Mouse (Mus musculus) forebrain, embryonic 11.5 days (tissue): Measurements from ENCODE around the gene Spaca7. TPM values are rescaled to one million over a fixed set of nuclear protein-coding genes. Genes with fewer than 3 reads are reported as not detected.

ENCODE experiments used
- ATAC-seq: fragments of 200-750 bp; cut with Nextera tagmentation; replicated peaks from 2 replicates; pipeline ENCODE4 v1.8.0; 2017; ENCODE audit warnings: moderate TSS enrichment; ENCODE audit not compliant: low FRiP score
- DNase-seq: peaks from one replicate; pipeline ENCODE4 v3.0.0-alpha.2; 2017; ENCODE audit warnings: low spot score
- H3K27ac ChIP-seq: fragments of 300-500 bp; sonication (generic); 2 replicates; pipeline ENCODE4 v1.5.1; 2014; ENCODE audit warnings: low read depth, low read length
- H3K27me3 ChIP-seq: fragments of 300-500 bp; sonication (generic); 2 replicates; pipeline ENCODE4 v1.6.1; 2014; ENCODE audit warnings: mild to moderate bottlenecking, low read length, mixed read lengths; ENCODE audit not compliant: control insufficient read depth, insufficient read depth
- H3K36me3 ChIP-seq: fragments of 300-500 bp; sonication (generic); 2 replicates; pipeline ENCODE4 v1.6.1; 2014; ENCODE audit warnings: mild to moderate bottlenecking, low read length, moderate library complexity, mixed read lengths; ENCODE audit not compliant: control insufficient read depth, insufficient read depth
- H3K4me1 ChIP-seq: fragments of 300-500 bp; sonication (generic); replicated peaks from 2 replicates; pipeline ENCODE4 v1.6.1; 2014; ENCODE audit warnings: low read length, mixed read lengths; ENCODE audit not compliant: control insufficient read depth, insufficient read depth
- H3K4me2 ChIP-seq: fragments of 300-500 bp; sonication (generic); 2 replicates; pipeline ENCODE4 v1.6.1; 2014; ENCODE audit warnings: low read depth, mild to moderate bottlenecking, low read length, moderate library complexity, mixed read lengths; ENCODE audit not compliant: severe bottlenecking
- H3K4me3 ChIP-seq: fragments of 300-500 bp; sonication (generic); 2 replicates; pipeline ENCODE4 v1.5.1; 2014; ENCODE audit warnings: low read depth, low read length
- H3K9ac ChIP-seq: fragments of 300-500 bp; sonication (generic); 2 replicates; pipeline ENCODE4 v1.6.1; 2014; ENCODE audit warnings: low read length
- H3K9me3 ChIP-seq: fragments of 300-500 bp; sonication (generic); 2 replicates; pipeline ENCODE4 v1.6.1; 2016; ENCODE audit warnings: low read length, mixed read lengths; ENCODE audit not compliant: control insufficient read depth
- WGBS: fragments of 180-500 bp; shearing (Covaris S2); extraction: QIAGEN DNeasy Blood & Tissue Kit; methylation state at CpG from one replicate; pipeline ENCODE4 v1.1.7; 2014; 5-methylcytosine and 5-hydroxymethylcytosine counted together
- polyA plus RNA-seq: library from polyadenylated mRNA; unstranded; fragments of >200 nt; fragmentation: Nextera tagmentation; extraction: Ambion mirVana; gene quantifications from 2 replicates; pipeline ENCODE4 v1.2.1, GENCODE M21; 2014

Spaca7 gene
- polyA plus RNA-seq, 1 experiment from 2014 or later: not detected

GRCm38 (mm10) chr8:12621550-12622222 is 48.9 kb downstream of the Spaca7 start:
- 95% methylated on average over 18 of the region's 18 CpGs for WGBS
- no peak for DNase-seq
- no peaks in the 10 kb centered on the region for H3K4me1 ChIP-seq
- H3K9ac ChIP-seq: no peak overlapping the region
- H3K4me2 ChIP-seq: no peak overlapping the region
- ATAC-seq: no peak
- peaks cover 3% of the 10 kb centered on the region; the same call in 1 of the 2 replicates for H3K36me3 ChIP-seq
- no peaks in the 10 kb centered on the region for H3K27me3 ChIP-seq
- no peak overlapping the region for H3K4me3 ChIP-seq
- no peaks in the 10 kb centered on the region for H3K9me3 ChIP-seq
- no peak overlapping the region for H3K27ac ChIP-seq

DNA sequence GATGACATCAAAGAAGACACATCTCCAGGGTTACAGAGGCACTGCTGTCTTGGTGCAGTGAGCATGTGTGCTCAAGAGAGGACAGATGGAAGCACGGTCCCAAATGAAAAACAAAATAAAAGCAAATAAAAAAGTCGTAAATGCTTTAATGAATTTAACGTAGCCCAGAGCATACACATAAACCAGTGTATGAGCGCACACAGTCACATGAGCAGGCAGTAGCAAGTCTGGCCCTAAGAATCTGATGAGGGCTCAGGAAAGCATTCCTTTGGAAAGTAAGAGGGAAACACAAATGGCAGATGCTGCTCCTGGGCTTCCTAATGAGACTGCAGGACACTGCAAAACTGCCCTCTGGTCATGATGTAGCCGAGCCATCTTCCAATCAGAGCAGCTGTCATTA is 53.1 kb downstream of the Spaca7 start:
- no peak overlapping the region for H3K9ac ChIP-seq
- H3K36me3 ChIP-seq: peaks cover 3% of the 10 kb centered on the region; the same call in 1 of the 2 replicates
- H3K9me3 ChIP-seq: no peaks in the 10 kb centered on the region
- DNase-seq: no peak
- H3K27ac ChIP-seq: no peak overlapping the region
- H3K4me1 ChIP-seq: no peaks in the 10 kb centered on the region
- no peak overlapping the region for H3K4me3 ChIP-seq
- no peak overlapping the region for H3K4me2 ChIP-seq
- no peak for ATAC-seq
- H3K27me3 ChIP-seq: no peaks in the 10 kb centered on the region
- 84% methylated on average over 5 of the region's 5 CpGs for WGBS

DNA sequence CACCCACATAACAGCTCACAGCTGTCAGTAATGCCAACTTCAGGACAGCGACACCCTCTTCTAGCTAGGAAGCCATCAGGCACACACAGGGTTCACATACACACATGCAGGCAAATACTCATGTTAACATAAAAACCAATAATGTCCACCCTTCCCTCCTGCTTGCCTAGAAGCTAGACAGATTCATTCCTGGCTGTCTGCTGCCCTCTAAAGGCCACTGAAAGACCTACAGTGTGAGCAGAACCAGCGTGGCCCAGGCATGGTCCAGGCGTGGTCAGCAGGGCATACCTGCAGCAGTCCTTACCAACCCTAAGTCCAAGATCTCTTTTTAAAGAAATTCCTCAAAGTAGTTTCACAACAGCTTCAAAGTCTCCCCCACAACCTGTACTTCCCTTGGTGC is 56.2 kb downstream of the Spaca7 start:
- no peak overlapping the region for H3K4me2 ChIP-seq
- H3K36me3 ChIP-seq: no peaks in the 10 kb centered on the region; the same call in 1 of the 2 replicates
- H3K4me1 ChIP-seq: no peaks in the 10 kb centered on the region
- 45% methylated on average over 3 of the region's 3 CpGs for WGBS
- H3K27me3 ChIP-seq: no peaks in the 10 kb centered on the region
- H3K9ac ChIP-seq: no peak overlapping the region
- H3K27ac ChIP-seq: no peak overlapping the region
- peak; percentile 68 for DNase-seq
- H3K4me3 ChIP-seq: no peak overlapping the region
- H3K9me3 ChIP-seq: no peaks in the 10 kb centered on the region
- ATAC-seq: no peak

GRCm38 (mm10) chr8:12635366-12635765 is 62.5 kb downstream of the Spaca7 start:
- peaks cover 8% of the 10 kb centered on the region; the same call in 1 of the 2 replicates for H3K36me3 ChIP-seq
- DNase-seq: no peak
- WGBS: 95% methylated on average over 2 of the region's 2 CpGs

DNA sequence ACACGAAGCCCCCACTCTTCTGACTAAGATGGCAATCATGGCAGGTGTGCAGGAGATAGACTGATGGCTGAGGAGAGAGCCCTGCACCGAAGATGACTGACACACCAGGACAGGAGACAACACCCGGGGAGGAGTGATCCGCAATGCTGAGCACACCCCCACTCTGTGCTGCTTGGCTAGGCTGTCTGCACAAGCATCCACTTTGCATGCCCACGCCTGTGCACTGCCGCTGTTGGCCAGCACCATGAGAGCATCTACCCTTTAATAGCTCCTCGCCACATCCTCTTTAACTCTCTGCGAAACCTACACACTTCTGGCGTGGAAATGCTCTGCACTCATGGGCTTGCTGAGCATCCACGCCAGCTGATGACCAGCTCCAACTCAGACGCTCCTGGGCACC is 65.6 kb downstream of the Spaca7 start:
- Histone ChIP-seq H3K36me3 (peaks cover 8% of the 10 kb centered on the region; the same call in 1 of the 2 replicates), H3K27me3 (no peaks in the 10 kb centered on the region), H3K27ac (no peak overlapping the region), H3K4me2 (no peak overlapping the region), H3K4me1 (no peaks in the 10 kb centered on the region), H3K9ac (no peak overlapping the region), H3K9me3 (no peaks in the 10 kb centered on the region), H3K4me3 (no peak overlapping the region)
- WGBS: 96% methylated on average over 11 of the region's 11 CpGs
- no peak for DNase-seq
- no peak for ATAC-seq

More at GRCm38 (mm10) chr8:12635366-12635765, 62.5 kb downstream of the Spaca7 start:
- no peaks in the 10 kb centered on the region for H3K27me3 ChIP-seq
- H3K9ac ChIP-seq: no peak overlapping the region
- H3K4me1 ChIP-seq: no peaks in the 10 kb centered on the region
- no peak for ATAC-seq
- H3K27ac ChIP-seq: no peak overlapping the region
- no peak overlapping the region for H3K4me3 ChIP-seq
- no peaks in the 10 kb centered on the region for H3K9me3 ChIP-seq
- H3K4me2 ChIP-seq: no peak overlapping the region

DNA sequence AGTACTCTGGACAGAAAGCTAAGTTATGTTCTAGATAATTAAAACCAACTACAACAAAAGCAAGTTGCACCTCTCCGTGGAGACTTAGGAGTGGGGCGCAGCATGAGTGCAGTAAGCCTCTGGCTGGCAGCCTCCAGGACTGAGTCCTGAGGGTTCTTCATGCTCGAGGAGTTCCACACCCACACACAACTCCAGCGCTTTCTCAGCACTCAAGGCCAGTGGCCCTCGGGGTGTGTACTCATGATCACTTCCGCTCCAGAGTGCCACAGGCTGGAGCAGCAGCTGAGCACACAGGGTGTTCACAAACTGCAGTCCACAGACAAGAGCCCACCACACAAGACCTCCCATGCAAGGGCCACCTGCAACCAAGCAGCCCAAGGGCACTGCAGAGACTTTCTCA is 68.7 kb downstream of the Spaca7 start:
- Histone ChIP-seq H3K36me3 (peaks cover 5% of the 10 kb centered on the region; the same call in 1 of the 2 replicates), H3K4me2 (no peak overlapping the region), H3K4me3 (no peak overlapping the region), H3K27ac (no peak overlapping the region), H3K4me1 (no peaks in the 10 kb centered on the region), H3K9ac (no peak overlapping the region), H3K9me3 (no peaks in the 10 kb centered on the region), H3K27me3 (no peaks in the 10 kb centered on the region)
- DNase-seq: no peak
- WGBS: 96% methylated on average over 6 of the region's 6 CpGs
- no peak for ATAC-seq

DNA sequence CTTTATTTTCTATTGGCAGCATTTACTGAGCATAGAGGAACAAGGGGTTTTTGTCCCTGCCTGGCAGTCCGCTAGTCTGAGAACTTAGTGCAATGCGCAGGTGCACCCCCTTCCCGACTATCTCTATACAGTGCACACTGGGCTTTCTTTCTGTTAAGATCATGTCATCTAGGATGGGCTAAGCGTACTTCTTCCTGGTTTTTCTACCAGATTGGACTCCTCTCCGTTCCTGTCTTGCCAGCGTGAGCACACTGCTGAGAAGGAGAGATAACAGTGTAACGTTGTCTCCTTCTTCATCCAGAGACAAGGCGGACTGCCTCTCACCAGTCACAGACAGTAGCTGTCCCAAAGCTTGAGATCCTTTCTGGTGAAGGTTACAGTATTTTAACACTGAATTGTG is 71.5 kb downstream of the Spaca7 start:
- H3K27me3 ChIP-seq: no peaks in the 10 kb centered on the region
- no peak overlapping the region for H3K4me3 ChIP-seq
- no peak overlapping the region for H3K4me2 ChIP-seq
- H3K9me3 ChIP-seq: no peaks in the 10 kb centered on the region
- no peaks in the 10 kb centered on the region for H3K4me1 ChIP-seq
- H3K9ac ChIP-seq: no peak overlapping the region
- no peak overlapping the region for H3K27ac ChIP-seq
- 92% methylated on average over 8 of the region's 8 CpGs for WGBS
- peaks cover 3% of the 10 kb centered on the region; the same call in 1 of the 2 replicates for H3K36me3 ChIP-seq
- DNase-seq (no peak), ATAC-seq (no peak)

DNA sequence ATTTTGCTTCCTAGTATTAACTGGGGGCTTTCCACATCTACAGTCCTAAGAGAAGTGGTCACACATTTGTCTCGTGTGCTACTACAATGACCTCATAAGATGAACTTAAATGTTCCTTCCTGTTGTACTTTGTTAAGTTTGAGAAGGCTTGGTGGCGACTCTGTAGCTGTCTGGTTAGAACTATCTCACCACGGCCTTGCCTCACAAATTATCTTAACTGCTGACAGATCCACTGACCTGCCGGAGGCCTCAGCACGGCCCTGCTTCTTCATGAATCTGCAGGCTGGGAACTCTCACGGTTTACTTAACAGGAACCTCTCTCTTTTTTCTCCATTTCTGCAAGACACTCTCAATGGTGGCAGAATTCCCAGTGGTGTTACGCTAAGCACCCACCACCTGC is 72.1 kb downstream of the Spaca7 start:
- WGBS: 90% methylated on average over 7 of the region's 7 CpGs
- Histone ChIP-seq H3K27me3 (no peaks in the 10 kb centered on the region), H3K4me1 (no peaks in the 10 kb centered on the region), H3K9me3 (no peaks in the 10 kb centered on the region), H3K4me3 (no peak overlapping the region), H3K9ac (no peak overlapping the region), H3K27ac (no peak overlapping the region), H3K36me3 (peaks cover 5% of the 10 kb centered on the region; the same call in 1 of the 2 replicates), H3K4me2 (no peak overlapping the region)
- no peak for DNase-seq
- ATAC-seq: no peak

GRCm38 (mm10) chr8:12646536-12646935 is 73.7 kb downstream of the Spaca7 start:
- Histone ChIP-seq H3K27me3 (no peaks in the 10 kb centered on the region), H3K27ac (no peak overlapping the region), H3K4me1 (no peaks in the 10 kb centered on the region), H3K9ac (no peak overlapping the region), H3K36me3 (peaks cover 5% of the 10 kb centered on the region; the same call in 1 of the 2 replicates), H3K4me2 (no peak overlapping the region), H3K9me3 (no peaks in the 10 kb centered on the region), H3K4me3 (no peak overlapping the region)
- ATAC-seq (no peak), DNase-seq (no peak)
- WGBS: 60% methylated on average over 4 of the region's 4 CpGs
